Mouse (Mus musculus) 416B (cell line): ENCODE measurements around the gene Gpr183.

Experiments
- DNase-seq: peaks from one replicate; pipeline ENCODE4 v3.0.0; 2011; ENCODE audit warnings: low read depth

Gene Gpr183

DNA sequence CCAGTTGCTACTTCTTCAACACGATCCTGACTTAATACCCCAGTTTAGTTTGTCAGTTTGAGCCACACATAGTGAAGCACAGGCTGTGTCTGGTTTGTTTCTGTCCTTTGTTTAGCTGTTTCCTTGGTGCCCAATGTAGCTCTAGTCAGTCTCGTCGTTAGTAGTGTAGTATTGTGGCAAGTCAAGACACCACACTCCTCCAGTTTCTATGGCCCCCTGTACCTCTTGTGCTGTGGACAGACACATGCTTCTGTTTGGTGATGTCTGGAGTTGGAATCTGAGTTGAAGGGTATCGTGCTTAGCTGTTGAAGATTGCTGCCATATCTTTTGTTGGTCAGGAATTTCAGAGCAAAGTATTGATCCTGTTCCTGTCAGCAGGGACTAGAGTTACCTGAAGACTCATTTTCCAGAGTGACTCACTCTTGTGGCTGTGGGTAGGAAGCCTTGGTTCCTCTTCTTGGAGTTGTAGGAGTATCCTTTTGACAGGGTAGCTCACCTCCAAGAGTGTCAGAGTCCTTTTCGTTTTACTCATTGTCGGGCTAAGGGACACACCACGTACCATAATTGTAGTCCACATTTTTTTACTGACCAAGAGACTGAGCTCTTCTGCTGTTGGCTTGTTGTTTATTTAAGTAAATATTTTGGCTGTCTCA, 34.1 kb downstream of the Gpr183 start:
- DNase-seq, result peak; percentile 45

DNA sequence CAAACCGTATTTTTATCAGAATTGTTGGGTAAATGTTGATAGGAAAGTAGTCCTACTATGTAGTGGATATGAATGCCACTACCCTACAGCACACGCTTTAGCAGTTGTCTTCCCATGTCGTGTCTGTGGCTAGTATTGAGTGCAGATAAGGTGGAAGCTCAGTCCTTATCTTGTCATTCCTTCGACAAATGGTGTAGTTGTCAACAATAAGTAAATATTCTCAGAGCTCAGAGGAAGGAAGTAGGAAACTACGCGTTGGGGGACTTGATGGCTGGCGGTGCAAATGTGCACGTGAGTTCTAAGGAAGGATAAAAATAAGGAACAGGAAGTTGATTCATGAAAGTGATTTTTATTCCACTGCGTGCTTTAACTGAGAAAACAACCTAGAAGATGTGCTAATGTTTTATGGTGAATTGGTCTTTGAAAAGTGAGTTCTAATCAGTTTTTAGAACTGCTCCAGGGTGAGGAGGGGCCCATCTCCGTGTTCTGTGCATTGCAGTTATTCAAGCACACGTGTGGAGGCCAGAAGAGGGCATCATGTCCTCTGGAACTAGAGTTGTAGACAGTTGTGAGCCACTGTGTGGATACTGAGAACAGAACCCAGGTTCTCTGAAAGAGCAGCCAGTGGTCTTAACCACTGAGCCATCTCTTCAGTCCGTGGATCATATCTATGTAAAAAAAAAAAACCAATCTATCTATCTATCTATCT, 35.6 kb downstream of the Gpr183 start:
- DNase-seq, result peak; percentile 72

DNA sequence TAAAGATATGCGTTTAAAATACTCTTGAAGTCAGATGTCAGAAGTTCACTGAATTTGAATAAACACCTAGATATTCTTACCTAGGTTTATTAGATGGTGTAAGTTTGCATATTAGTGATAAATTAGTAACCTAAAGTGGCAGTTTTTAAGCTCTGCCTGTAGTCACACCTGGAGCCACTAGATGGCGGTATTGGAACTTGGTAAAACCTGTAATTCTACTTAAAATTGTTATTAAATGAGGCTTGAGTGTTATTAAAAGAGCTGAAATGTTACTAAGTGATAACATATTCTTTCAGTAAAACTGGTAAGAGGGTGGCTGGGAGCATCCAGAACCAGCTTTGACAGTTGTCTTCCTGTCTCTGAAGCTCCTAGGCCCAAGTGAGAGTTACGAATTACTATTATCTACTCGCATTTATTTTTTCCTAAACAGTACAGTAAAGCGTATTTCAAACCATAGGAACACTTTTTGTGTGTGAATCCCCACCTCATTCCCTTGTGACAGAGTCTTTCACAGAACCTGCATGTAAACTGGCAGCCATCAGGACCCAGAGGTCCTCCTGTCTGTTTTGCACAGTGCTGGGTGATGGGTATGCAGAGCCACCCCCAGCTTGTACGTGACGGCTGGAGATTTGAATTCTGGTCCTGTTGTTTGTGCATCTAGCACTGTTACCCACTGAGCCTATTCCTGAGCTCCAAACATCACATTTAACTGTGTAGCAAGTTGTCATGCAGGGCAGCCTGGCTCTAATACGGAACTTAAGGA, 36.4 kb downstream of the Gpr183 start:
- DNase-seq, result peak; percentile 88

DNA sequence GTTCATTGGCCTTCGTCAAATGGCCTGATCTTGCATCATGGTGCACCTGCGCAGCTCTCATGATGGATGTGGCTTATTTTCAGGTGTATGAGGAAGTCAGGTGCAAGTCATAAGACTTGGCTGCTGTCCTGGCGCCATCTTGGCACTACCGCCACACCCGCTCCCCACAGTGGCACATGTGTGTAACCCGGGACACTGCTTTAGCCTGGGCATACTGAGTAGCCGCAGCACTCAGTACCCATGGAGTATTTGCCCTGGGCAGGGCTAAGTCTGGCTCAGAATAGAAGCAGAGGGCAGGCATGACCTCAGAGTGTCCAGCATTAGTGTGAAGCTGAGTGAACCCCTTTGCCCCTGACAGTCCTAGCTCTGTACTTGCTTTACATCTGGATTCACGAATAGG, 37.5 kb downstream of the Gpr183 start:
- no peak for DNase-seq

DNA sequence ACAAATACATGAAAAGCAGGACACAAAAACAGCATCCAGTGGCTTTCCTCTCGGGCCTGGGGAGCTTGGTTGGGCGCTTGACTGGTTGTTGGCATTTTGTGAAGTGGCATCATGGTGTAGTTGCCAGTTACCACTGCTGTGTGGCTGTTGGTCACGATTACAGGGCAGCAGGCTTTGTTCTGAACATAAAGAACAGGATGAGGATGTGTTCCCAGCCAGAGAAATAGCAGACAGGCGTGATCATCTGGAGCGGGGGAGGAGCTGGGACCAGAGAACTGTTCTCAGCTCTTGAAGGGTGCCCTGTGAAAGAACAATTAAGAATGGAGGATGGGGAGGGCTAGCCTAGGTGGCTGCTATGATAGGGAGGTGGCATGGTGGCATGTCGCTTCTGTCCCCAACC, 38.1 kb downstream of the Gpr183 start:
- DNase-seq, result no peak

DNA sequence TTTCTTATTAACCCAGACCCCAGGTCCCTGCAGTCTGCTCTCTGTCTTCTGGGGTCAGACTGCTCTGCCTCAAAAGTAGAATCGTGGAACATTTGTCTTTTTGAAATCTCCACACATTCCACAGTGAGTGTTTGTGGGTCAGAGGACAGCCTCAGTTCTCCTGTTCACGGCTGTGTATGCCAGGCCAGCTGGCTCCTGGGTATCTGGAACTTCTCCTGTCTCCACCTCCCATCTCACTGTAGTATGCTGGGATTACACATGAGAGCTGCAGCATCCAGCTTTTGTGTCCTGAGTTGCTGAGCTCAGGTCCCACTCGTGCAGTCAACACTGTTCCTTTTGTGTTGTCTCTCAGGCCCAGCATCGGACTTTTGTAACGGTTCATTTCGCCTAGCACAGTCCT, 40.1 kb downstream of the Gpr183 start:
- DNase-seq, result no peak

DNA sequence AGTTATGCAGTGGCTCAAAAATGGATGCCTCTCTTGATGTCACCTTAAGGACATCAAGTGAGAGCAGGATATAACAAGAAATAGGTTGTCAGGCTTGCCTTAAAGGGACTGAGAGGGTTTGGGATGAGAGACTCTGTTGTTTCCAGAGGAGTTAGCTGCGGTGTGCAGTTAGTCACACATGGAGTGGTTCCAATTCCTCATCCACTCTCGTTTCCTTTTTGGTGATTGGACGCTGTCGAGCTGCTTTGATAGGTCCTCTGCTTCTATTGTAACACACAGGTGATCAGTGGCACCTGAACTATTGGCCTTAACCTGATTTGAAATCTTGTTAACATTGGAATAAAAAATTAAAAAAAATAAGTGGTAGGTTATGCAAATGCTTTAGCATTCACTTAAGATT, 42.3 kb downstream of the Gpr183 start:
- no peak for DNase-seq

DNA sequence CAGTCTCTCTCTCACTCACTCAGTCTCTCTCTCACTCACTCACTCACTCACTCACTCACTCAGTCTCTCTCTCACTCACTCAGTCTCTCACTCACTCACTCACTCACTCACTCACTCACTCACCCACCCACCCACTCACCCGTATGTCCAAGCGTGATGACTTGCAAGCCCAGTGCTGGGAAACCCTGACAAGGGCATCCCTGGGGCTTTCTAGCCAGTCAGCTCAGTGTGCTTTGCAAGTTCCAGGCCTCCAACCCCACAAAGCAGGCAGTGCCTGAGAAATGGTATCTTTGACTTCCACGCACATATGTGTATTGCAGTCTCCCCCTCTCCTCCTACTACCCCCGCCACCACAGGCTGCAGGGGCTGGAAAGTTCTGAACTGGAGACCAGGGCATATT, 43.0 kb downstream of the Gpr183 start:
- no peak for DNase-seq

DNA sequence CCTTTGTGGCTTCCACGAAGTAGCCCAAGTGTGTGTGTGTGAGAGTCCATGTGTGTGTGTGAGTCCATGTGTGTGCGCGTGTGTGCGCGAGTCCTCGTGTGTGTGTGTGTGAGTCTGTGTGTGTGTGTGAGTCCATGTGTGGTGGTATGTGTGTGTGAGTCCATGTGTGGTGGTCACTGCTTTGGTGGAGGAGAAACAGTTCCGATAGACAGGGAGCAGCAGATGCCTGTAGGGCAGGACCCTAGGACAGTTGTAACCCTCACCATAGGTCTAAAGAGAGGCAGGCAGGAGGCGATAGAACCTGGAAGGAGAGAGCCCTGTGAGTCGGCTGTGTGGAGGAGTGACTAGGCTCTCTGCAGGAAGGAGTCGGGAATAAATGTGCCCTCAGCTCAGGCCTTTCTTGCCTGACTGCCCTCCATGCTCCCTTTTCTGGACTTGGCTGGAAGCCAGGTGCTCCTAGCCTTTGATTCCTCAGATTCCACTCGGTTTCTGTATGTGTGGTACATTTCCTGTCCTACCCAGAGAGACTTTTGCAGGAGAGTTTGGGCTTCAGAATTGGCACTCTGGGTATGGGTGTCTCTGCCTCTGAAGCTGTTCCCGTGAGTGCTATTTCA, 44.4 kb downstream of the Gpr183 start:
- DNase-seq, result no peak

DNA sequence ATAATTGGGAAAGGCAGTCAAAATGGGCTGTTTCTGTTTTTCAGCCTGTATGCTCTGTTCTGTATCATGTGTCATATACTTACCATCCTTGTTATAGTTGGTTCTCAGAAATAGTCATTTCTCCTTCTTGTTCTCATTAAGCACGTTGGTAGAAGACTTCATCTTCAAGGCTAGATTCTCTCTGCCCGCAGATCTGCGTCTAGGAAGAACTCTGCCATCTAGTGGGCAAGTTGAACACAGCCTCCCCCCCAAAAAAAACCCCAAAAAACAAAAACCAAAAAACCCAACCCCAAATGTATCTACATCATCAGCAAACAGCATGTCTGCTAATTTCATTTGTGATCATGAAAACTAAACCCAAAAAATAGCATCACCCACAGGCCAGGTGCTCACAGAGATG, 45.2 kb downstream of the Gpr183 start:
- peak; percentile 58 for DNase-seq

DNA sequence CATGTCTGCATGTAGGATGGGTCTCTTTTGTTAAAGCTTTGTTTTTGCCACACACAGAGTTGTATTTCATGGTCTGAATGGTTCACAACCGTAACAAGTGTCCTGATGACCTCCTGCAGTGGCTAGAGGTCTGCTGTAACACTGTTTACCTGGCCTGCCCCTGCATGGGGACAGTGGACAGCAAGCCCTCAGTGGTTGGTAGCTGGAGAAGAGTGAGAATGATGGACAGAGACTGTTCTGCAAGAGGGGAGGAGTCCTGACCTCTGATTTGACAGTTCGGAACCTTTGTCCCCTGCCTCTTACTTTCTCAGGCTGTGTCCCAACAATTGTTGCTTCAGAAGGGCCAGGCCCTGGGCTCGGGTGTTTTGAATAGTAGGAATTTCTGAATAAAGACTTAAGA, 46.7 kb downstream of the Gpr183 start:
- no peak for DNase-seq

DNA sequence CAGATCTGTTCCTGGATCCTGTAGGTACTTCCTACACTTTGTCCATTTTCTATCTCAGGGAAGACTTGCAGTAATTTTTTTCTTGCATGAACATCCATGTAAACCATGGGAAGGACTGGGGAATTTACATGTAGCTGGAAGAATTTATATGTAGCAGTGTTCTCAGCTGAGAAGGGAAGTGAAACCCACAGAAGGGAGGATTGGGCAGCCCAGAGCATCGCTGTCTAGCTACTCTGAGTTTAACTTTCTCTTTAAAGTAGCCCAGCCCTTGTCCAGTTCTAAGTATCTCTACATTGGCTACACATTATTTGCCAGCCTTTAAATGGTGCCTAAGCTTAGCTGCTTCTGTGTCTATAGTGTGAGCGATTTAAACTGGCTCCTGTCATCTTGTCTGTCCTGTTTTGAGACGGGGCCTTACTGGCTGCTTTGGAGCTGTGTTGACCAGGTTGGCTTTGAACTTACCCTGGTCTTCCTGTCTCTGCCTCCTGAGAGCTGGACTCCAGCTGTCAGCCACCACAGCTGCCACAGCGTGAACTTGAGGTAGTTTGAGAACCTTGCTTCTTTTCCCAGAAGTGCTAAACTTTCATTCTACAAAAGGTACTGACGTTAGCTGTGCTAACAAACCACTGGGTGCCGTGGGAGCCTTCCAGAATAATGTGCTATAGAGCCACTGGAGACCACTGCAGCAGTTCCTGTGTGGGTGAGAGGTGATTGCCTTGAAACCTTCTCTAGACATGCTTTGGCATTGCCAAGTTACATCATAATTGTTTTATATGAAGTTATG, 48.5 kb downstream of the Gpr183 start:
- DNase-seq, result no peak

DNA sequence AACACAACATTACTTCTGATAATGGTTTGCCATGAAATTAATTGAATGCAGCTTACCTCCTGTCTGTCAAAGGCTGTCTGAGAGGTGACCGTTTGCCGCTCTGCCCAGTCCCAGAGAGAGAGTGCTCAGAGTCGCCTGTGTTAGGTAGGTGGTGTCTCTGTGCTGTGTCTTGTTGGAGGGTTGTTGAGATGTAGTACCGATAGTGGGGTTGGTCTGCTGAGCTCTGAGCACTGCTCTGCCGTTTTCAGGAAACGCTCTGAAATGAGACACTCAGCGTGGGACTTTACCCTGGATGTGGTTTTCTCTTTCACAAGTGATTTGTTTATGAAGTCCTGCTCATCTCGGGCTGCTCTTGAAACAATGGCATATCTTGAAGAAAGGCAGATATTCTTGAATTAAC, 49.4 kb downstream of the Gpr183 start, which contains the start of gene Gpr18:
Gene Gpr18, minus strand, starts transcription at position 161 of the 400 bp plus-strand sequence.
- DNase-seq, result peak; percentile 54

DNA sequence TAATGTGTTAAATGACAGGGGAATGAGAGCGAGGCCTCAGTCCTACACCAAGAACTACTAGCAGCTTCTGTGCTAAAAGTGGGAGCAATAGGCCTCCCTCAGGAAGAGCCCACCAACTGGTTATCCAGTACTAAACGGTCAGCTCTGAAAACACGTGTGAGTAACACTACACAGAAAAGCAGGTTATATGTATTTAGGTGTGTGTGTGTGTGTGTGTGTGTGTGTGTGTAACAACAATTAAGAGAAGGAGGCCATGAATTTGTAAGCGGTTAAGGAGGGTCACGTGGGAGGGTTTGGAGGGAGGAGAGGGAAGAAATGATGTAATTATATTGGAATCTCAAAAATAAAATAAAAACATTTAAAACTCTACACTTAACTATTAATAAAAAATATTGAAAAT, 49.9 kb downstream of the Gpr183 start:
- no peak for DNase-seq

DNA sequence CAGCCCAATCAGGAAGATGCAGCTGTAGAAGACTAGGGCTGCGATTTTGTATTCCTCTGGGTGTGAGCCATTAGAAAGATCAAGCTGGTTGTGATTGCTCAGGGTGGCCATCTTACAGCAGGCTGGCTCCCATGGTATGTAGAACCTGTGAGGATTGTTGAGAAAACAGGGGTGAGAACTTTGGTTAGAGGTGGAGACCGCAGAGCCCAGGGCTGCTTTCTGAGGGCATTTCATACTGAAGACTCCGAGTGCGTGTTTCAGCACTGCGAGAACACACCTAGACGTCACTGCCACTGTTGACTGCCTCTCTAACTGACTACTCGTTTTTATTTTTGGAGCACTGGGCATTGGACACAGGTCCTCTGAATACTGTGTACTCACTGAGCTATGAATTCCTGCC, 52.5 kb downstream of the Gpr183 start:
- no peak for DNase-seq

DNA sequence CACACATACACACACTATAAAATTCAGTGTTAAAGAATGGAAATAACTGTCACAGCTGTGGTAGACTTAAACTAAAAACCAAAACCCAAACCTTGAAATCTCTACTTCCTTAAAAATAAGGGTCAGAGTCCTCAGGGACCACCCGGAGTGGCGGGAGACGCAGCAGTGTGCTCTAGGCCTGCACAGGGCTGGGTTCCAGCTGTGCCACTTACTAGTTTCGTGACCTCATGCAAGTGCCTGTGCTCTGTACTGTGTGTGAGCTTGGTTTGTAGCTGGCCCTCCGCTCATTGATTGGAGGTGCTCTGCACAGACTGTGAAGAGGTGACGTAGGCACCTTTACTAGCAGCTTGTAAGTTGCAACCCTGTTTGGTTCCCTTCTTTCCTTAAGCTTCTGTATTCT, 55.1 kb downstream of the Gpr183 start:
- no peak for DNase-seq

DNA sequence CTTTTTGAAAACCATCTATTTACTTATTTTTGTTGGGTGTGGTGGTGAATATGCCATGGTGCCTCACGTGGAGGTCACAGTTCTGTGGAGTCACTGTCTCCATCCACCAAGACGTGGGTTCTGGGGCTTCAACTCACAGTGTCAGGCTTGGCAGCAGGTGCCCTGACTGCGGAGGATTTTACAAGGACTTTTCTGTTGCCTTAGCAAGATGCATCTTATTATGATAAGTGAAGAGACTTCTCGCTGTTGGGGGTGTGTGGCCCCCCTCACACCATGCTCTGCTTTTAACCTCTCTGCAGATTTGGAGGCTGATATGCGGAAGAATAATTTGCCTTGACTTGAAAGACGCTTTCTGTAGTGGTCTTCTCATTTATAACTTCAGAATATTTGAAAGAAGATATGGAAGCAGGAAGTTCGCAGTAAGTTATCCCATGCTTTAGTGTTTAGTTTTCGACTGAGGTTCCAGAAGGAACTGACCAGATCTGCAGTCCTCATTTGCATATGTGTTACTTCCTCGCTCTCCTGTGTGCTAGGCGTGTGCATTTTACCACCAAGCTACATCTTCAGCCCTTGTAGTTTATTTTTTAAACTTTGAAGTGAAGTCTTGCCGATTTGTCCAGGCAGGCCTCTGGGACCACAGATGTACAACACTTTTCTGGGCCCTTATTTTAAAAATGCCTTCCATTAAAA, 57.9 kb downstream of the Gpr183 start:
- no peak for DNase-seq

DNA sequence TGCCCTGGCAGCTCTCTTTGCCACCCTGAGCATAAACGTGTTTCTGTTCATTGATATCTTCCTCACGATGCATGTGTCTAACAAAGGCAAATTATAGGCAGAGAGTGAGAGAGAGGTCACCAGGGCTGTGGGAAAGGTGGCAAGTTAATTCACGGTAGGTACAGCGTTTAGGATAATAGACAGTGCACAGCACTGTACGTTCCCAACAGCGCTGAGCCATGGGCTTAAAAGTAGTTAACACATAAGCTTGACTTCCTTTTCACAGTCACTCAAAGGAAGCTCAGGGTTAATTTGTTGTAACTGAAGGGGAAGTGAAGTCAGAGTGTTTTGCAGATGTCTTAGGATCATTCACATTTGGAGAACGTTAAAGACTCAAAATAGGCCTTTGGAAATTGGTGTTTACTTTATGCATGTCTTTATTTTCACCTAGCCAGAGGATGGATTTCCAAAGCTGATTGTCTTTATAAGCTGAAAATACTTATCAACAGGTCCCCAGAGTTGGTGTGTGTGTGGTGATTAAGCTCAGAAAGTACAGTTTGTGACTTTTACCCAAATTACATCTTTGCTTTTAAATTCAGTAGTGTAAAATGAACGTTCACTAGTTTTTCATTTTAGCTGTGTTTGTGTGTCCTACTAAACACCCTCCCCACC, 58.5 kb downstream of the Gpr183 start:
- peak; percentile 28 for DNase-seq

DNA sequence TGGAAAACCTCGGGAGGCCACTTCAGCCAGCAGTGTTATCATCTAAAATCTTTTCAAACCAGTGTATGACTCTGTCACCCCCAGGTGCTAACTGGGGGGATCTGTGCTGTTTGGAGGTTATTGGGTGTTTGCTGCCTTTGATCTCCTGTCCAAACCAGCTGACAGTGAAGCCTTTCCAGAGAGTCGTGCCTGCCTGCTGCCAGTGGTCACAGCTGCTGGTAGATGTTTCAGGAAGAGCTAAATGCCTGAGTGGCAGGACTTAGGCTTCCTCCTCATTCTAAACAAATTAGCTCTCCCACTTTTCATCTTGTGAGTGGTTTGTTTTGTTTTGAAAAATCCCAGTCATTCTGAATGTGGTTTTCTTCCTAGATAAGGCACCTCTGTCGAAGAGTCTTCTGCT, 60.2 kb downstream of the Gpr183 start:
- DNase-seq, result no peak

DNA sequence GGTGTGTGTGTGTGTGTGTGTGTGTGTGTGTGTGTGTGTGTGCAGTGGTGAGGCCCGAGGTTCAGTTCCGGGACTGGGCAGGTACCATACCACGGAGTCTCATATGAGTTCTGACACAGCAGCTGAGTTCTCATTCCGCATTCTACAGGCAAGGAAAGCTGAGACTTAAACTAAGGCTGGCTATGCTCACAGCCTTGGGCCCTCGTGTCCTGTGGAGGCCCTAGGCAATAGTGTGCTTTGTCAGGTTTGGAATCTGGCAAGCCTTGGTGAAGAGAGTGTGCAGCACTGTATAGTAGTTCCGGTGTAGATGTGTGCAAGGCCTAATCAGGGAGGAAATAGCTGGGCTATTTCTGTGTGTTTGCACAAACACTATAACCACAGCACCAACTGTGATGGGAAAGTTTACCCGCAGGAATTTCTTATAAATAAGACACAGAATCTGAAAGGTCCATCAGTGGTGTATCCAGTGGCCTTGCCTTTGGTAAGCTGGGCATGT, 61.6 kb downstream of the Gpr183 start:
- DNase-seq, result peak; percentile 66
